Mouse (Mus musculus): ENCODE results near the gene A2m. TPM values are rescaled to one million over a fixed set of nuclear protein-coding genes. Genes with fewer than 3 reads are reported as not detected.
A peak's percentile ranks its signal among the peaks of the same experiment; 100 is the strongest.

Gene A2m
- 10 to 100 TPM in 1 of 2 experiments, 1 to 10 TPM in 1; 7.2 to 21.1 TPM for total RNA-seq (2021)
- long read RNA-seq, experiment 1, partial matches to known transcripts: 5 of 22 reads
- long read RNA-seq, experiment 1, other reads (novel, unspliced or antisense): 17 of 22 reads
- long read RNA-seq, experiment 2: 0 reads

- no peak for DNase-seq
These were observed at the start of gene A2m for GRCm38 (mm10) chr6:121635076-121635475. TSS of gene A2m (plus strand) at chr6:121635376.

- no peak for DNase-seq
These were observed 45.0 kb upstream of the A2m start for GRCm38 (mm10) chr6:121590131-121590530.

GRCm38 (mm10) chr6:121600927-121601326 is 34.2 kb upstream of the A2m start:
- DNase-seq: no peak

GRCm38 (mm10) chr6:121607861-121608260 is 27.3 kb upstream of the A2m start:
- DNase-seq: no peak

- DNase-seq: peak; percentile 70
These were observed 23.4 kb upstream of the A2m start for GRCm38 (mm10) chr6:121611796-121612195.

GRCm38 (mm10) chr6:121617476-121617875 is 17.7 kb upstream of the A2m start:
- no peak for DNase-seq

- no peak for DNase-seq
These were observed 12.7 kb upstream of the A2m start for GRCm38 (mm10) chr6:121622525-121622924.

- DNase-seq: no peak
These were observed 656 bp upstream of the A2m start for GRCm38 (mm10) chr6:121634520-121634919.

GRCm38 (mm10) chr6:121635878-121636371 is 749 bp downstream of the A2m start:
- DNase-seq: peak; percentile 16

GRCm38 (mm10) chr6:121648499-121648898 is 13.3 kb downstream of the A2m start:
- no peak for DNase-seq

Other genes with a start within 250 kb of the A2m start
- gene Iqsec3, start 161.7 kb upstream of the A2m start, total RNA-seq (2021): 1 to 10 TPM; 3.1 to 4.5 TPM
- gene Gm7298, start 97.6 kb downstream of the A2m start, total RNA-seq (2021): under 1 TPM; 0.30 to 0.63 TPM
- 10 to 100 TPM; 19.8 to 31.9 TPM for gene Mug1, start 203.2 kb downstream of the A2m start, total RNA-seq (2021)